Mouse (Mus musculus) cortical plate, adult 2 months (tissue): ENCODE data around the gene Gm20509.

Experiments used
- CTCF ChIP-seq: fragments of 200-500 bp; IDR thresholded peaks from 2 replicates; pipeline ENCODE4 v1.5.1; 2011; ENCODE audit warnings: mild to moderate bottlenecking, control low read depth, low read length; ENCODE audit not compliant: insufficient read depth; ENCODE audit errors: extremely low read depth
- POLR2A ChIP-seq: fragments of 200-500 bp; IDR thresholded peaks from 2 replicates; pipeline ENCODE4 v1.6.1; 2011; ENCODE audit warnings: mild to moderate bottlenecking, low read length, control low read depth; ENCODE audit not compliant: insufficient read depth; ENCODE audit errors: extremely low read depth

- TF ChIP-seq POLR2A (no peak), CTCF (no peak)
These were observed at the start of gene Gm20509 for GRCm38 (mm10) chr9:73102181-73102580.
